Mouse (Mus musculus): Measurements from ENCODE around the gene Nnat.

Nnat gene

GRCm38 (mm10) chr2:157607542-157608236 lies 47.8 kb downstream of the Nnat start:
- DNase-seq = no peak

GRCm38 (mm10) chr2:157611735-157612134 lies 51.9 kb downstream of the Nnat start:
- DNase-seq = no peak
